Mouse (Mus musculus): ENCODE measurements at regions not wholly inside any gene's neighbourhood (a gene's known extent, or its start where the extent isn't known, plus 50 kb on each side); places are given as distances from the start of the nearest gene placed in this dataset.

- DNase-seq, result no peak
Measured at GRCm38 (mm10) chr2:70914372-70914771, 88.8 kb upstream of the Tlk1 start.

GRCm38 (mm10) chr2:70909401-70909800 lies 83.9 kb upstream of the Tlk1 start:
- no peak for DNase-seq

DNA sequence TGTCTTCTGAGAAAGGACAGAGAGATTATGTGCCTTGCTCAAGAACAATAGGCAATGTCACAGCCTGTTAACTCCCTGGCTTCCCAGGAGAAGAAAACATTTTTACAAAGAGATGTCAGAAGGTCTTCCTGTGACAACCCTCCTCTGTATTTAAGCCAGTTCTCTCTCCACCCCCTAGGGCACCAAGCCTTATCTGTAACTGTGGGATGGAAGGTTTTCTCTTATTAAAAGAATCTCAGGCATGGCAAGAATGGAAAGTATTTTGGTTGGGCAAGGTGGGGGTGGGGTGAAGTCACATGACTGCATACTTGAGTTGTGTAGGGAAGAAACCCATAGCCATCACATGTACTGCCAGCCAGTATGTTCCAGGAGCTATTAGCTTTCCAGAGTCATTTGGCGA lies 83.1 kb upstream of the Tlk1 start:
- peak; percentile 19 for DNase-seq

- no peak for DNase-seq
Measured at GRCm38 (mm10) chr2:70906216-70906615, 80.7 kb upstream of the Tlk1 start.

GRCm38 (mm10) chr2:70904429-70904828 lies 78.9 kb upstream of the Tlk1 start:
- no peak for DNase-seq

DNA sequence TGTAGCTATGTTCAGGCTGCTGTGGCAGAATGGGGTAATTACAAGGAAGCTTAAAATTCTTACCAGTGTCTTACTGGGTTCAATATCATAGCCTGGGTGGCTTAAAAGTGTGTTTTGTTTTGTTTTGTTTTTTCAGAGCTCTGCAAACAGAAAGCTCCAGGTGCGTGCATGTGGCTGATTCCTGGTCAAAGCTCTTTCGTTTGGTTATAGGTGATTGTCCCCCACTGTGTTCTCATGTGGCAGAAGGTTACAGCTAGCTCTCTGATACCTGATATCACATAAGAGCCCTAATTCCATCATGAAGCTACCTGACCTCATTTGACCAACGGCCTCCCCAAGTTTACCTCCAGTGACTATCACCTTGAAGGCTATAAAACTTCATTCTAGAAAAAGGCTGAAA lies 76.7 kb upstream of the Tlk1 start:
- no peak for DNase-seq

DNA sequence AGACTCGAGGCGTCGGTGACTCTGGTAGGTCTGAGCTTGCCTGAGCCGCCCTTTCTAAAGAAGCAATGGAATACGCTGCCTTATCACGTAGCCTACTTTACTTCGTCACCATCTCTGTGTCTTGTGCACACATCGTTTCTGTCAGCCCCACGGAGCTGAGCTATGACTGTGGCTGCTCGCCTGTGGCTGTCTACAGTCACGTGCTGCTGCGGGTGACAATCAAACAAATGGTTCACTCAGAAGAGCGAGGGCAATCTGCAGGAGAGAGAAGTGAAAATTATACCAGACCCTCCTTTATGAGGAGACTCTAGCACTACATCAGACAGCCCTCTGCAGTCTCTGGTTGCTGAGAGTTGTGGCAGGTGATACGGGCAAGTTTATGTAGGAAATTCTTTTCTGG lies 76.0 kb upstream of the Tlk1 start:
- no peak for DNase-seq

DNA sequence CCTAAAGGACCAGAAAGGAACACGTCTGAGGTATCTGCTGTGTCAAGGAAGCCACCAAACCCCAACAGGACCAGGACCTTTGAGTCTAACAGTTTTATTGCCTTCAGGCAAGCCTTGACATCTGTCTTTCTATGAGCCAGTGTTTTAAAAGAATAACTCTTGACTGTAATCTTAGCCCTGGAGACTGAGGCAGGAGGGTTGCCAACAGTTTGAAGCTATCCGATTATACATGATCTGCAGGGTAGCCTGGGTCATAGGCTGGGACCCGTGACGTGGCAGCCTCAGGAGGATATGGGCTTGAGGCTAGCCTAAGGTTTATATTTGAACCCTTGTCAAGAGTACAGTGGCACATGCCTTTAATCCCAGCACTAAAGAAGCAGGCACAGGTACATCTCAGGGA lies 73.5 kb upstream of the Tlk1 start:
- DNase-seq, result no peak

DNA sequence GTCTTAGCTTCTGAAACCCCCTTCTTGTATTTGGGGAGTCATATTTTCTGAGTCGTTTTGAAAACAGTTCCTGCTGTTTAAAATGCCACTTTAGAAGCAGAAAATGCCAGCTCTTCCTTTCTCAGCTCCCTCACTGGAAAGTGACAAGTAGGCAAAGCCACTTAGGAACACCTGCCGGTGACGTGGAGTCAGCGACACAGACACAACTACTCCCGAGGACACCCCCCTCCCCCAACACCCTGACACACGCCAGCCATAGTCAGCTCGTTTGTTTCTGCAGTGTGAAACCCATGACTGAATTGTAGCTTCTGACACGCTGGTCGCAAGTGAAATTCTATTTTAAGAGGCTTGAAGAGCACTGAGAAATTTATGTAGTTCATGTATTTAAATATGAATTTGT lies 72.9 kb upstream of the Tlk1 start:
- DNase-seq, result no peak

GRCm38 (mm10) chr2:70897373-70897772 lies 71.8 kb upstream of the Tlk1 start:
- no peak for DNase-seq

- peak; percentile 23 for DNase-seq
Measured at GRCm38 (mm10) chr2:70889522-70890100, 64.1 kb upstream of the Tlk1 start.

- no peak for DNase-seq
Measured at GRCm38 (mm10) chr2:70888840-70889469, 63.4 kb upstream of the Tlk1 start.

DNA sequence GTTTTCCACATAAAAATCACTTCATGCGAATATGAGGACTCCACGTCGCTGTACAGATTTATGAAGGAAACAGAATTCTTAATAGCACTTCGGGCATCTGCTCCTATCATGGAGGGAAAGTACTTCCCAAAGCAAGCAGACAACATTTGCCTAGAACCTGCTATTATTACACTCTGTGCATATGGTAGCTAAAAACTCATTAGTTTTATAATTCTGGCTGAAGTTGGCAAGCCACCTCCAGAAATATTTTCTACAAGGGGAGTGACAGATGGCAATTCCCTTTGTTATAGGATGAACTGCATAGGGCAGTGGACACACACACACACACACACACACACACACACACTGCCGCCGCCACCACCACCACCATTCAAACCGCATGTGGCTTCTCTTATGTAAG lies 61.3 kb upstream of the Tlk1 start:
- DNase-seq, result no peak

DNA sequence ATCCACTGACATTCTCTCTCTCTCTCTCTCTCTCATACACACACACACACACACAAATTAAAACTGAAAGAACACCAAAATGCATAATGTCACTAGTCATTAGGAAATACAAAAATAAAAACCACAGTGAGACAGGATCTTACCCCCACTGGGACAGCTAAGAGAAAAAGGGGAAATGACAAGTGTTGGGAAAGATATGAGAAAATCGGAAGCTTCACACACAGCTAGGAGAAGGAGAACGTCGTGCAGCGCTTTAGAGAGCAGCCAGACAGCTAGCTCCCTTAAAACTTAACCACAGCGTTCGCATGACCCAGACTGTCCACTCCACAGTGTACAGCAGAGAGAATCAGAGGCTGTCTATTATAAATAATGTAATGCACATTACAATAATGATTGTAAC lies 60.1 kb upstream of the Tlk1 start:
- DNase-seq, result no peak

- no peak for DNase-seq
Measured at GRCm38 (mm10) chr2:70877333-70878080, 52.0 kb upstream of the Tlk1 start.

DNA sequence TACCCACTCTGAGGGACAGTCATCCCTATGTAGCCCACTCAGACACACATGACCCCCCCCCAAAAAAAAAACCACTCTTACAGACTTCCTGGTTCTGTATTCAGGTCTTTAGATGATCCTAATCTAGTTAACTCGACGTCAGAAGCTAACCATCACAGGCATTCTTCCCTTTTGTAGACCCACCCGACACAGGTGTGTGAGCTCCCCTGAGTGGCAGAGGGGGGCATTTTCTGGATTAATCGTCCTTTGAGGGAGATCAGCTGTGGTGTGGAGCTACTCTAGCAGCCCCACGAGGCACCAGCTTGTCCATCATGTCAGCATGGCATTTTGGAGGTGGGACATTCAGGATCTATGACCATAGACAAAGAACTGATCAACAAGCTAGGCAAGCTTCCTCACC lies 50.7 kb upstream of the Tlk1 start:
- DNase-seq, result no peak

All from kidney, postnatal 14 days (tissue).